Mouse (Mus musculus) limb, embryonic 10.5 days (tissue): ENCODE measurements around the gene Dyrk1b. TPM values are rescaled to one million over a fixed set of nuclear protein-coding genes. Genes with fewer than 3 reads are reported as not detected.
"Not testable (repeated sequence)": the region's sequence is repeated elsewhere in the genome, so short reads cannot be mapped to it uniquely, and the experiment has no call there.

ENCODE experiments used
- DNase-seq: peaks from one replicate; pipeline ENCODE4 v3.0.0-alpha.2; 2017; ENCODE audit warnings: low spot score
- H3K27ac ChIP-seq: fragments of 300-500 bp; sonication (generic); 2 replicates; pipeline ENCODE4 v1.5.1; 2016; ENCODE audit warnings: mild to moderate bottlenecking
- H3K27me3 ChIP-seq: fragments of 300-500 bp; sonication (generic); 2 replicates; pipeline ENCODE4 v1.6.1; 2016; ENCODE audit warnings: low read depth, mild to moderate bottlenecking; ENCODE audit not compliant: poor library complexity, severe bottlenecking
- H3K36me3 ChIP-seq: fragments of 300-500 bp; sonication (generic); 2 replicates; pipeline ENCODE4 v1.6.1; 2016; ENCODE audit warnings: mild to moderate bottlenecking, moderate library complexity
- H3K4me1 ChIP-seq: fragments of 300-500 bp; sonication (generic); 2 replicates; pipeline ENCODE4 v1.6.1; 2016
- H3K4me3 ChIP-seq: fragments of 300-500 bp; sonication (generic); 2 replicates; pipeline ENCODE4 v1.5.1; 2016; ENCODE audit warnings: mild to moderate bottlenecking, moderate library complexity
- H3K9me3 ChIP-seq: fragments of 300-500 bp; sonication (generic); replicated peaks from 2 replicates; pipeline ENCODE4 v1.6.1; 2016; ENCODE audit warnings: mild to moderate bottlenecking
- WGBS: fragments of 180-500 bp; shearing (Covaris S2); methylation state at CpG from one replicate; pipeline ENCODE4 v1.1.7; 2016; 5-methylcytosine and 5-hydroxymethylcytosine counted together
- polyA plus RNA-seq: library from polyadenylated mRNA; unstranded; fragments of >200 nt; fragmentation: Nextera tagmentation; extraction: Ambion mirVana; gene quantifications from 2 replicates; pipeline ENCODE4 v1.2.1, GENCODE M21; 2016

The Dyrk1b gene
- 13.4 and 21.0 TPM in 2 replicates for polyA plus RNA-seq

GRCm38 (mm10) chr7:28179228-28179627, at the start of gene Dyrk1b:
TSS of gene Dyrk1b (plus strand) at chr7:28179469.
- Histone ChIP-seq H3K36me3 (peaks cover 85% of the 10 kb centered on the region), H3K4me3 (peak within 1 kb of the TSS; percentile 95), H3K27me3 (no peaks in the 10 kb centered on the region), H3K4me1 (peaks cover 16% of the 10 kb centered on the region), H3K9me3 (no peaks in the 10 kb centered on the region), H3K27ac (peak within 1 kb of the TSS; percentile 99)
- DNase-seq = peak; percentile 97
- WGBS = under 1% methylated on average over 25 of the region's 25 CpGs

DNA sequence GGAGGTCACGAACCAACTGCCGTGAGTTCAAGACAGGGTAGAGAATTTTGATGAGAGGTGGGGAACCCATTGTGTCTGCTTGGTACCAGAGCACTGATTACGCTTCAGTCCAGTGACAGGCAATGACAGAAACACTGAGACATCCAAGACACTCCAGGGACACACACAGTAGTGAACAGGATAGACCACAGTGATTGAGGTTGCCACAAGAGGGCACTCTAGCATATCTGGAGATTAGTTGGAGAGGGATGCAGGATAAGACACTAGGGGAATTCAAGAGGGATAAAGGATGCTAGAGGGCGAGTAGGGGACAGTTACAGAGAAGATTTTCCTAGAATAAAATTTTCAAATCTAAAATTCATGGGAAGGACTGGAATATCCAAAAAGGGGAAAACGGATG, 41.7 kb upstream of the Dyrk1b start:
- H3K27me3 ChIP-seq = no peaks in the 10 kb centered on the region
- H3K4me3 ChIP-seq = no peak overlapping the region
- 61% methylated on average over 5 of the region's 5 CpGs for WGBS
- H3K4me1 ChIP-seq = no peaks in the 10 kb centered on the region
- no peaks in the 10 kb centered on the region for H3K9me3 ChIP-seq
- no peaks in the 10 kb centered on the region for H3K36me3 ChIP-seq
- DNase-seq = no peak
- H3K27ac ChIP-seq = no peak overlapping the region

DNA sequence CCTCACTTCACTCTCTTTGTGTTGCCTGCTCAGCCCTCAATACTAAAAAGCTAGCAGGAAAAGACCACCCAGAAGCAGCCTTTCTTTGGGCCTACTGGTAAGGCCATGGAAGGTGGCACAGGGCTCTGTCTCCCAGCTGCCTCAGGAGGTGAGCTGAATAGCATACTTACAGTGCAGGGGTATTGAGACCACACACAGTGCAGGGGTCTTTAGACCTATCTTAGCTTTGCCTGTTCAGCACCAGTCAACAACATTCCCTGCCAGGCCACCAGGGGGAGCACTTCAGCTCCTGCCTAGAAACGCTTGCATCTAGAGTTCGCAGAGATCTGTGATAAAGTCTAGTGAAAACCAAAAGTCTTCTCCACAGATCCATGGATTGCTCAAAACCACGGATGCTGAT, 31.0 kb upstream of the Dyrk1b start:
- H3K36me3 ChIP-seq = no peaks in the 10 kb centered on the region
- 0 out of 2 replicates have a peak, but pooled peaks cover 5% of the 10 kb centered on the region for H3K9me3 ChIP-seq
- H3K4me3 ChIP-seq = no peak overlapping the region
- peak; percentile 83 for DNase-seq
- H3K27ac ChIP-seq = peak overlapping the region; percentile 8; the same call in 1 of the 2 replicates
- H3K27me3 ChIP-seq = no peaks in the 10 kb centered on the region
- peaks cover 11% of the 10 kb centered on the region for H3K4me1 ChIP-seq
- 27% methylated on average over 3 of the region's 3 CpGs for WGBS

DNA sequence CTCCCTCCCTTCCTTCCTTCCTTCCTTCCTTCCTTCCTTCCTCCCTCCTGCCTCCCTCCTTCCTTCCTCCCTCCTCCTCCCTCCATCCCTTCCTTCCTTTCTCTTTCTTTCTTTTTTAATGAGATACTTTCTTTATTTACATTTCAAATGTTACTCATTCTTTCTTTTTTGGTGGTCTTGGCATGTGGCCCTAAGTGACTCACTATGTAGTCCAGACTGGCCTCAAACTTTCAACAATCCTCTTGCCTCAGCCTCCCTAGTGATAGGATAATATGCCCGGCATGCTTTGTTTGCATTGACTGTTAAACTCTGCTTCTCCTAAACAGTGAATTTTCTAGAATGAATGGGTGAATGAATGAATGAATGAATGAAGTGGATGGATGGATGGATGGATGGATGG, 29.4 kb upstream of the Dyrk1b start:
- peaks cover 11% of the 10 kb centered on the region for H3K4me1 ChIP-seq
- no peak overlapping the region for H3K4me3 ChIP-seq
- no peak for DNase-seq
- H3K36me3 ChIP-seq = no peaks in the 10 kb centered on the region
- no peaks in the 10 kb centered on the region for H3K9me3 ChIP-seq
- WGBS = 93% methylated on average over 1 of the region's 1 CpGs
- H3K27me3 ChIP-seq = no peaks in the 10 kb centered on the region
- H3K27ac ChIP-seq = no peak overlapping the region

DNA sequence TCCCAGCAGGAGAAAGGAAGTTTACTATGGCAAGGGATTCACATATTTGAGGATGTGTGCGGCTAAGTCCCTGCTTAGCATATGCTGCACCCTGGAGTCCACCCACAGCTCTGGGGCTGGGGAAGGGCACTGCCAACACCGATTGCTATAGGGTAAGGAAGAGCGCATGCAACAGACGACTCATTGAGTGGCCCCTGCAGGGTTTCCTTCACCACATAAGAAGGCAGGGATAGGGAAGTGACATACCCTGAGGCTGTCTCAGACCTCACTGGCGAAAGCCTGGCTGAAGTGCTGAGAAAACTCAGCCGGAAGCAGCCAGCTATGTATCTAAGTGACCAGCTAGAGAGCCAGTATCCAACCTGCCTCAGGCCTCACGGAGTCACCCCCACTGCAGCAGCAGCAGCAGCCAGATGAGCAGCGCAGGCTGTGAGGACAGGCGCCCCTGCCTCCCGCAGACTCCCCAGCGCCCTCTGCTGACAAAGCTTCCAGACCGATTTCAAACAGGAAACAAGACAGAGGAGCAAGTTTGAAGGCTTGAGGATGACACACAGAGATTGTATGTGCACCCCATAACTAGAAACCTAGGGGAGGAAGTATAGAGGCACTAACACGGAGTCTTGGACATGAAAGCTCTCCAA, 27.6 kb upstream of the Dyrk1b start:
- no peak overlapping the region; the same call in 1 of the 2 replicates for H3K4me3 ChIP-seq
- no peak overlapping the region for H3K27ac ChIP-seq
- 18% methylated on average over 13 of the region's 13 CpGs for WGBS
- no peaks in the 10 kb centered on the region for H3K9me3 ChIP-seq
- DNase-seq = peak; percentile 59
- H3K27me3 ChIP-seq = no peaks in the 10 kb centered on the region
- no peaks in the 10 kb centered on the region for H3K36me3 ChIP-seq
- H3K4me1 ChIP-seq = peaks cover 11% of the 10 kb centered on the region

- not testable (repeated sequence) for H3K4me3 ChIP-seq, H3K4me1 ChIP-seq, H3K27ac ChIP-seq, H3K27me3 ChIP-seq, DNase-seq, H3K36me3 ChIP-seq, H3K9me3 ChIP-seq
- WGBS = 50% methylated on average over 5 of the region's 5 CpGs
These were observed 25.7 kb upstream of the Dyrk1b start for GRCm38 (mm10) chr7:28153595-28153994.

DNA sequence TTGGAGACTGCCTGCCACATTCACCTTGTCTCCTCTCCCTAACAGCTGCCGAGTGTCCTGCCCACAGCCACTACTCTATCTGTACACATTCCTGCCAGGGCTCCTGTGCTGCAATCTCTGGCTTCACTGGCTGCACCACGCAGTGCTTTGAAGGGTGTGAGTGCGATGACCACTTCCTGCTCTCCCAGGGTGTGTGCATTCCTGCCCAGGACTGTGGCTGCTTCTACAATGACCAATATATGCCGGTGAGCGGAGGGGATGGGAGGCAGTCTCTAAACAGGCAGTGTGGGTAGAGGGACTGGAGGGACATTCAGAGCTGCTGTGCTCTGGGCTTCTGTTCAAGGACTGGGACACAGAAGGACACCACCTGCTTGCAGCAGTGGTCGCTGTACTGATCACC, 20.0 kb upstream of the Dyrk1b start:
- DNase-seq = no peak
- Histone ChIP-seq H3K4me1 (no peaks in the 10 kb centered on the region), H3K27ac (no peak overlapping the region), H3K4me3 (no peak overlapping the region), H3K36me3 (no peaks in the 10 kb centered on the region), H3K27me3 (no peaks in the 10 kb centered on the region), H3K9me3 (no peaks in the 10 kb centered on the region)
- WGBS = 55% methylated on average over 6 of the region's 6 CpGs

DNA sequence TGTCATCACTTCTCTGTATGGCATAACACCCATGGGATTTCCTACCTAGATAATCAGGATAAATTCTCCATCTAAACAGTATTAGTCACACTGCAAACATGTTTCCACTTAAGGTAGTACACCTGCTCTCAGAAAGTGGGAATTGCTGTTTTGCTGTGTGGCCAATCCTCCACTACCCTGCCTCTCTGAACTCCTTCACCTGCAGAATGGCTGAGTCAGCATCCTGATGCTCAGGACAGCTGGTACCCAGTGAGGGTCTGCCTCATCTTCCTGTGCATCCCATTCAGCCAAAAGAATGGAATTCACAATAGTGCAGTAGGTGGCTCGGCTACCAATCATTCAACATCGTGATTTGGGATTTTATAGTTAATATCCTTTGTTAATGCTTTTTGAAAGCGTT, 19.4 kb upstream of the Dyrk1b start:
- no peaks in the 10 kb centered on the region for H3K9me3 ChIP-seq
- no peaks in the 10 kb centered on the region for H3K4me1 ChIP-seq
- WGBS = 89% methylated on average over 3 of the region's 3 CpGs
- H3K4me3 ChIP-seq = no peak overlapping the region
- H3K27ac ChIP-seq = no peak overlapping the region
- DNase-seq = no peak
- H3K36me3 ChIP-seq = no peaks in the 10 kb centered on the region
- H3K27me3 ChIP-seq = no peaks in the 10 kb centered on the region

- Histone ChIP-seq H3K27ac (no peak overlapping the region), H3K27me3 (no peaks in the 10 kb centered on the region), H3K9me3 (no peaks in the 10 kb centered on the region; the same call in 1 of the 2 replicates), H3K36me3 (no peaks in the 10 kb centered on the region), H3K4me1 (no peaks in the 10 kb centered on the region), H3K4me3 (no peak overlapping the region)
- no peak for DNase-seq
- 60% methylated on average over 9 of the region's 9 CpGs for WGBS
These were observed 18.0 kb upstream of the Dyrk1b start for GRCm38 (mm10) chr7:28161163-28161749.

DNA sequence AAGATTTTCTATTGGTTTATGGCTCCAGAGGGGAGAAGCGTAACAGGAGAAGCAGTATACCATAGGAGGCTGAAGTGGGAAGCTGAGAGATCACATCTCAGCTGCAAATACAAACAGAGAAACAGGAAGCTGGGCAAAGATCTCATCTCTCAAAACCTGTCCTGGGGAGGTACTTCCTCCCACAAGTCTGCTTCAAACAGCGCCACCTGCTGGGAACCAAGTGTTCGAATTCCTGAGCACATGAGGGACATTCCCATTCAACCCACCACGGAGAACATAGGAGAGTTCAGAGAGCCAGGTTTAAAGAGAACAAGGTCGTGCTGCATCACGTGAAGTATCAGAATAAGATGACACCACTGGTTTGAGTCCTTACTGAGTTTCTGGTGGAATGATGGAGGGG, 13.9 kb upstream of the Dyrk1b start:
- Histone ChIP-seq H3K9me3 (no peaks in the 10 kb centered on the region; the same call in 1 of the 2 replicates), H3K4me1 (peaks cover 10% of the 10 kb centered on the region), H3K36me3 (no peaks in the 10 kb centered on the region), H3K27me3 (no peaks in the 10 kb centered on the region), H3K4me3 (no peak overlapping the region), H3K27ac (no peak overlapping the region)
- DNase-seq = no peak
- 76% methylated on average over 6 of the region's 6 CpGs for whole genome bisulfite sequencing

GRCm38 (mm10) chr7:28168320-28169115, 10.8 kb upstream of the Dyrk1b start:
- Histone ChIP-seq H3K9me3 (no peaks in the 10 kb centered on the region; the same call in 1 of the 2 replicates), H3K36me3 (no peaks in the 10 kb centered on the region), H3K27me3 (no peaks in the 10 kb centered on the region), H3K4me1 (peaks cover 24% of the 10 kb centered on the region), H3K27ac (peak overlapping the region; percentile 90), H3K4me3 (peak overlapping the region; percentile 93)
- DNase-seq = peak; percentile 74
- 11% methylated on average over 9 of the region's 9 CpGs for WGBS

GRCm38 (mm10) chr7:28169489-28170422, 9.5 kb upstream of the Dyrk1b start, which contains the start of gene Fbl:
TSS of gene Fbl (plus strand) at chr7:28169710.
- peak within 1 kb of the TSS; percentile 93 for H3K4me3 ChIP-seq
- H3K27me3 ChIP-seq = no peaks in the 10 kb centered on the region
- H3K36me3 ChIP-seq = peaks cover 11% of the 10 kb centered on the region
- no peaks in the 10 kb centered on the region; the same call in 1 of the 2 replicates for H3K9me3 ChIP-seq
- DNase-seq = peak; percentile 95
- WGBS = under 1% methylated on average over 80 of the region's 80 CpGs
- H3K4me1 ChIP-seq = peaks cover 24% of the 10 kb centered on the region
- peak within 1 kb of the TSS; percentile 90 for H3K27ac ChIP-seq
